Mouse (Mus musculus) megakaryocyte, embryonic 14.5 days (primary cell): Measurements from ENCODE around the gene Adam10.

ENCODE experiments used
- FLI1 ChIP-seq: IDR thresholded peaks from 2 replicates; pipeline ENCODE4 v1.6.1; 2012; ENCODE audit warnings: low read length, inconsistent platforms, mixed read lengths
- GATA1 ChIP-seq: IDR thresholded peaks from 3 replicates; pipeline ENCODE4 v1.6.1; 2012; ENCODE audit warnings: mixed read lengths, low read length, inconsistent platforms, borderline replicate concordance

DNA sequence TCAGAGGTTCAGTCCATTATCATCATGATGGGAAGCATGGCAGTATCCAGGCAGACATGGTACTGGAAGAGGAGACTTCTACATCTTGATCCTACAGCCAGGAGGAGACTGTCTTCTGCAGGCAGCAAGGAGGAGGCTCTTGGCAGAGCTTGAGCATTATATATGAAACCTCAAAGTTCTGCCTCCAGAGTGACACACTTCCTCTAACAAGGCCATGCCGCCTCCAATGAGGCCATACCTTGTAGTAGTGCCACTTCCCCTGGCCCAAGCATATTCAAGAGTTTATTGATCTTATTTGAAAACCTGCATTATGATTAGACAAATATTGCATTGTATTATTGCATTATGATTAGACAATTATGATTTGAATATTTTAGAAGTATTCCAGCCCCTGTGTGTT lies 27.6 kb downstream of the Adam10 start:
- TF ChIP-seq GATA1 (no peak), FLI1 (no peak)
